Mouse (Mus musculus) CH12.LX (cell line): ENCODE data around the gene Nemp2. TPM values are rescaled to one million over a fixed set of nuclear protein-coding genes. Genes with fewer than 3 reads are reported as not detected.

ENCODE experiments used
- DNase-seq: peaks from one replicate; pipeline ENCODE4 v3.0.0-alpha.2; 2013; ENCODE audit errors: extremely low read depth
- H3K27ac ChIP-seq: 2 replicates; pipeline ENCODE4 v1.5.1; 2012; ENCODE audit warnings: low read depth, mild to moderate bottlenecking, control low read depth, moderate library complexity; ENCODE audit not compliant: insufficient read depth
- H3K27me3 ChIP-seq: replicated peaks from 2 replicates; pipeline ENCODE3; 2012; ENCODE audit warnings: inconsistent platforms
- H3K36me3 ChIP-seq, 2 experiments: replicated peaks in 1 of 2; 2 replicates each; pipeline versions ENCODE3 to v1.6.1; 2012; ENCODE audit warnings: inconsistent platforms in 1 of 2, low read length in 1 of 2, mild to moderate bottlenecking in 1 of 2, mixed read lengths in 1 of 2, moderate library complexity in 1 of 2; ENCODE audit not compliant: control insufficient read depth in 1 of 2, insufficient read depth in 1 of 2
- H3K4me1 ChIP-seq, 2 experiments: 2 replicates each; pipeline ENCODE4 v1.6.1; 2012; ENCODE audit warnings: inconsistent platforms in 1 of 2, moderate library complexity in 1 of 2; ENCODE audit not compliant: insufficient read depth in 2 of 2, control insufficient read depth in 1 of 2
- H3K4me2 ChIP-seq: 2 replicates; pipeline ENCODE4 v1.6.1; 2012; ENCODE audit warnings: low read depth, mild to moderate bottlenecking, control low read depth; ENCODE audit not compliant: poor library complexity, insufficient read depth, severe bottlenecking
- H3K4me3 ChIP-seq, 3 experiments: fragments of 150-350 bp in 1 of 3; sonication (generic) in 1 of 3; replicated peaks in 1 of 3; 2 replicates each; pipeline versions ENCODE3 to v1.5.1; 2011 to 2012; ENCODE audit warnings: low read depth in 2 of 3, low read length in 2 of 3, mild to moderate bottlenecking in 2 of 3, moderate library complexity in 2 of 3, control low read depth in 1 of 3, improper control_type of control experiment in 1 of 3, inconsistent platforms in 1 of 3, mixed read lengths in 1 of 3; ENCODE audit not compliant: poor library complexity in 1 of 3
- H3K79me2 ChIP-seq: replicated peaks from 2 replicates; pipeline ENCODE4 v1.6.1; 2012; ENCODE audit warnings: mild to moderate bottlenecking, moderate library complexity; ENCODE audit not compliant: control insufficient read depth, poor library complexity, insufficient read depth, severe bottlenecking; ENCODE audit errors: extremely low read depth
- H3K9ac ChIP-seq: 2 replicates; pipeline ENCODE4 v1.6.1; 2012; ENCODE audit warnings: low read depth, mild to moderate bottlenecking, control low read depth, moderate library complexity; ENCODE audit not compliant: insufficient read depth
- H3K9me3 ChIP-seq: replicated peaks from 2 replicates; pipeline ENCODE3; 2012; ENCODE audit warnings: low read length, inconsistent platforms, mixed read lengths
- CHD2 ChIP-seq: IDR thresholded peaks from 2 replicates; pipeline ENCODE4 v1.6.1; 2011; ENCODE audit warnings: low read length, improper control_type of control experiment
- CTCF ChIP-seq, 2 experiments: IDR thresholded peaks in 1 of 2; conservative IDR thresholded peaks in 1 of 2; 2 replicates each; pipeline ENCODE4 v1.5.1; 2011 to 2012; ENCODE audit warnings: low read depth in 2 of 2, low read length in 2 of 2, improper control_type of control experiment in 1 of 2, inconsistent platforms in 1 of 2, mild to moderate bottlenecking in 1 of 2, moderate library complexity in 1 of 2
- ETS1 ChIP-seq: conservative IDR thresholded peaks from 2 replicates; pipeline ENCODE4 v1.6.1; 2012; ENCODE audit warnings: low read depth, mild to moderate bottlenecking, inconsistent platforms, low read length, improper control_type of control experiment, moderate library complexity
- GABPA ChIP-seq: IDR thresholded peaks from 2 replicates; pipeline ENCODE4 v1.6.1; 2012; ENCODE audit warnings: low read depth, low read length, improper control_type of control experiment, inconsistent platforms; ENCODE audit not compliant: insufficient replicate concordance
- JUN ChIP-seq: IDR thresholded peaks from 2 replicates; pipeline ENCODE4 v1.6.1; 2011; ENCODE audit warnings: low read depth, mild to moderate bottlenecking, low read length, improper control_type of control experiment, moderate library complexity; ENCODE audit not compliant: insufficient read depth
- MAFK ChIP-seq: IDR thresholded peaks from 2 replicates; pipeline ENCODE4 v1.6.1; 2011; ENCODE audit warnings: low read length, improper control_type of control experiment; ENCODE audit not compliant: insufficient replicate concordance
- MAZ ChIP-seq: IDR thresholded peaks from 2 replicates; pipeline ENCODE4 v1.6.1; 2012; ENCODE audit warnings: low read depth, mild to moderate bottlenecking, inconsistent platforms, low read length, improper control_type of control experiment, moderate library complexity
- NELFE ChIP-seq: IDR thresholded peaks from 2 replicates; pipeline ENCODE4 v1.6.1; 2011; ENCODE audit warnings: low read depth, low read length, improper control_type of control experiment
- NRF1 ChIP-seq: IDR thresholded peaks from 2 replicates; pipeline ENCODE4 v1.6.1; 2014; ENCODE audit warnings: low read depth, mild to moderate bottlenecking, inconsistent platforms, low read length, improper control_type of control experiment, moderate library complexity
- POLR2AphosphoS2 ChIP-seq: IDR thresholded peaks from 2 replicates; pipeline ENCODE4 v1.6.1; 2011; ENCODE audit warnings: low read depth, low read length, improper control_type of control experiment
- TBP ChIP-seq: conservative IDR thresholded peaks from 2 replicates; pipeline ENCODE4 v1.6.1; 2011; ENCODE audit warnings: low read depth, low read length, improper control_type of control experiment
- UBTF ChIP-seq: IDR thresholded peaks from 2 replicates; pipeline ENCODE4 v1.6.1; 2012; ENCODE audit warnings: low read depth, mild to moderate bottlenecking, inconsistent platforms, low read length, improper control_type of control experiment, moderate library complexity
- USF1 ChIP-seq: IDR thresholded peaks from 2 replicates; pipeline ENCODE4 v1.6.1; 2014; ENCODE audit warnings: low read depth, mild to moderate bottlenecking, inconsistent platforms, low read length, improper control_type of control experiment
- USF2 ChIP-seq: conservative IDR thresholded peaks from 2 replicates; pipeline ENCODE4 v1.6.1; 2011; ENCODE audit warnings: low read depth, low read length, improper control_type of control experiment
- ZC3H11A ChIP-seq: IDR thresholded peaks from 2 replicates; pipeline ENCODE4 v1.6.1; 2012; ENCODE audit warnings: low read depth, mild to moderate bottlenecking, inconsistent platforms, low read length, improper control_type of control experiment
- dilution Hi-C: fragments of 300-500 bp; cut with MboI; formaldehyde crosslinking; loops from 2 replicates; pipeline ENCODE4 v1.14.3; 2020; ENCODE audit warnings: low sequenced_read_pairs; ENCODE audit not compliant: extremely low pct_unique_long_range_greater_than_20kb, extremely low pct_ligation_motif_present
- in situ Hi-C: fragments of 300-500 bp; cut with MboI; formaldehyde crosslinking; loops from 3 replicates; pipeline ENCODE4 v1.14.3; 2019; ENCODE audit warnings: low sequenced_read_pairs, low pct_ligation_motif_present, low pct_unique_long_range_greater_than_20kb, mixed read lengths
- polyA plus RNA-seq: library from polyadenylated mRNA; unstranded; fragments of >175 nt; gene quantifications from 2 replicates; pipeline ENCODE4 v1.2.1, GENCODE M21; 2012; ENCODE audit warnings: low read depth; ENCODE audit not compliant: insufficient read length
- total RNA-seq, 2 experiments: library from RNA; depleted of rRNA; stranded (reverse); fragments of 300-350 nt in 1 of 2; fragments of >200 nt in 1 of 2; gene quantifications; 2 replicates each; pipeline ENCODE4 v1.2.3; 2012 to 2014

Gene Nemp2
- total and polyA plus RNA-seq, 3 experiments: 11.2 to 20.1 (median 13.3) TPM

GRCm38 (mm10) chr1:52635932-52636331, 5.4 kb downstream of the Nemp2 start:
- in situ Hi-C loops: loop anchor here (25.0 kb wide), 4 partner anchors 226 to 524 kb away; partner anchors contain the start of gene Stat1
- peaks cover 5% of the 10 kb centered on the region for H3K79me2 ChIP-seq
- TF ChIP-seq UBTF (no peak), TBP (no peak), ZC3H11A (no peak), MAZ (no peak), USF1 (no peak)
- TF ChIP-seq, all 38 proteins: peak for 0
- peaks cover 8 to 79% of the 10 kb centered on the region in 2 experiments; a peak in 3 of 4 replicates for H3K4me1 ChIP-seq
- no peaks in the 10 kb centered on the region for H3K9me3 ChIP-seq
- no peak overlapping the region for H3K27ac ChIP-seq
- H3K9ac ChIP-seq: no peak overlapping the region
- H3K27me3 ChIP-seq: no peaks in the 10 kb centered on the region
- H3K4me3 ChIP-seq: no peak overlapping the region
- H3K36me3 ChIP-seq: peaks cover 11 to 67% of the 10 kb centered on the region in 2 experiments
- dilution Hi-C loops: no loop called here
- DNase-seq: no peak
- H3K4me2 ChIP-seq: no peak overlapping the region

- TF ChIP-seq NRF1: no peak
- TF ChIP-seq ETS1: no peak
- no peak for TF ChIP-seq JUN
- TF ChIP-seq MAFK: no peak
- no peak for TF ChIP-seq POLR2AphosphoS2
- TF ChIP-seq CHD2: no peak
- no peak for TF ChIP-seq NELFE
- TF ChIP-seq GABPA: no peak
- TF ChIP-seq CTCF (conservative IDR thresholded peaks at IDR 0.05 in 1 of 2, IDR thresholded peaks at IDR 0.05 in 1 of 2; ENCODE audit: low read depth in 2 of 2, low read length in 2 of 2): no peak
- TF ChIP-seq USF2: no peak
- H3K9ac ChIP-seq: no peak overlapping the region
- peaks cover 7 to 64% of the 10 kb centered on the region in 2 experiments; a peak in 3 of 4 replicates for H3K4me1 ChIP-seq
- H3K79me2 ChIP-seq: peaks cover 5% of the 10 kb centered on the region; the same call in 1 of the 2 replicates
- dilution Hi-C loops: no loop called here
- no peaks in the 10 kb centered on the region for H3K27me3 ChIP-seq
- no peak overlapping the region for H3K27ac ChIP-seq
- H3K9me3 ChIP-seq: no peaks in the 10 kb centered on the region
- peaks cover 13 to 80% of the 10 kb centered on the region in 2 experiments for H3K36me3 ChIP-seq
- no peak overlapping the region for H3K4me2 ChIP-seq
- DNase-seq: no peak
- in situ Hi-C loops: loop anchor here (25.0 kb wide), 4 partner anchors 224 to 526 kb away; partner anchors contain the start of gene Stat1
- H3K4me3 ChIP-seq: no peak overlapping the region
These were observed 7.6 kb downstream of the Nemp2 start for GRCm38 (mm10) chr1:52638101-52638500.
